Mouse (Mus musculus) kidney, adult 11 months (tissue): ENCODE measurements around the gene Maml3.
A peak's percentile ranks its signal among the peaks of the same experiment; 100 is the strongest.

ENCODE experiments used
- DNase-seq: peaks from one replicate; pipeline ENCODE4 v3.0.0; 2022

The Maml3 gene

DNA sequence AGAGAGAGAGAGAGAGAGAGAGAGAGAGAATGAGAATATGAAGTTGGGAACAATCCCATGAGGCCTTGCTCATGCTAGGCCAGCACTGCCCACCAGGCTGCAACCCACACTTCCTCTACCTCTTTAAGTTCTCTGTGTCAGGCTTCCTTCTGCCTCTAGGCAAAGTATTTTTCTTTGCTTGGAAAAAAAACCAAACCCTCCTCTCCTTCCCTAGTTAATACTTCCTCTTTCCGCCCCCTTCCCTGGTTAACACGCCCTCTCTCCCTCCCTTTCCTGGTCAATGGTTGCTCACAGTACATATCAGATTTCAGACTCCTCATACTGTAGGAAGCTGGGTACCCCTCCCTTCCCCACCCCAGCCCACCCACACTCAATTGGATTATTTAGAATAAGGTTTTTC, 245.7 kb downstream of the Maml3 start:
- DNase-seq: no peak

GRCm38 (mm10) chr3:51854152-51854551, 250.7 kb downstream of the Maml3 start:
- no peak for DNase-seq

GRCm38 (mm10) chr3:51853610-51854009, 251.3 kb downstream of the Maml3 start:
- no peak for DNase-seq

DNA sequence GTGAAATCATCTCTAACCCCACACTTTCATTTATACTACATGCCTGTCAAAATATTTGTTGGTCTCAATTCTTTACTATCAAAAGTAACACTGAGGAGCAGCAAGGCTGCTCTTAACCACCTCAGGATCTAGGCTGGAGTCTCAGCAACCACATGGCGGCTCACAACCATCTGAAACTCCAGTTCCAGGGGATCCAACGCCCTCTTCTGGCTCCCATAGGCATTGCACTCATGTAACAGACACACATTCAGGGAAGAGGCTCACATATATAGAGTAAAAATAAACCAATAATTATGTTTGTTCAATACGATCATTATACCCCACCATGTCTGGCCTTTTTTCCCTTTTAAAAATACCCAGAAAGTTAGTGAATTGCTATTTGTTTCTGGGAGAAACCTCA, 252.2 kb downstream of the Maml3 start:
- DNase-seq: no peak

DNA sequence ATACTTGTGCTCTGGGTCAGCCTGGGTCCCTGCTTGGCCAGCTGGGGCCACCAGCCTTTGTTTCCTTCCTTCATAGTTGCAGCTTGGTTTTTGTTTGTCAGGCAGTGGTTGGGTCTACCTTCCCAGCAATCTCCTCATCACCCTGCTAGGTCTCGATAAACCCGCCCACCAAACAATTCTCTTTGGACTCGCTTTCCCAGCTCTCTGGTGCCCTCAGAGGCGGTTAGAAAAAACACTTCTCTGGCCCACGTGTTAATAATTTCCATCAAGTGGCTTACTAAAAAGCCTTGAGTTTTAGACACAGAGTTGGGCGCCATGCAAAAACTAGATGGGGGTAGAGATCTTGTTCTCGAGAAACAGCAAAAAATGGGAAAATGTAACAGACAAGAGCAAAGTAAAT, 253.3 kb downstream of the Maml3 start:
- DNase-seq: no peak

DNA sequence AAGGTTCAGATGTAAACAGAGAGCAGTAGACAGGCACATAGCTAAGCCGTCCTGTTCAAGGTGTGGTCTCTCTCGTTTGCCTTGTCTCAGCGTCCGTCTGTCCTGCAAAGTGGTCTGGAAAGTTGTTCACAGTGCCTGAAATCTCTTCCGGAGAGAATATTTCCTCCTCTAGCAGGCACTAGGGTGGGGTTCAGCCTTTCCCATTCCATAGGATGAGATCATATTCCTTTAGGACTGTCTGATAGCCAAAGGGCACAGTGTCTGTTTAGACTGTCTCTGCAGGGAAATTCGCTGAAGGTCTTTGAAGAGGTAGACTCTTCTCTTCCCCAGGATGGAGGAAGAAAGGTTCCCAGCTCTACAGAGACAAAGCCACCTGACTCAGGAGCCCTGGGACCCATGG, 255.4 kb downstream of the Maml3 start:
- no peak for DNase-seq

- DNase-seq: no peak
Observed at GRCm38 (mm10) chr3:51847262-51847661, 257.6 kb downstream of the Maml3 start.

- DNase-seq: no peak
Observed at GRCm38 (mm10) chr3:51844255-51844654, 260.6 kb downstream of the Maml3 start.

DNA sequence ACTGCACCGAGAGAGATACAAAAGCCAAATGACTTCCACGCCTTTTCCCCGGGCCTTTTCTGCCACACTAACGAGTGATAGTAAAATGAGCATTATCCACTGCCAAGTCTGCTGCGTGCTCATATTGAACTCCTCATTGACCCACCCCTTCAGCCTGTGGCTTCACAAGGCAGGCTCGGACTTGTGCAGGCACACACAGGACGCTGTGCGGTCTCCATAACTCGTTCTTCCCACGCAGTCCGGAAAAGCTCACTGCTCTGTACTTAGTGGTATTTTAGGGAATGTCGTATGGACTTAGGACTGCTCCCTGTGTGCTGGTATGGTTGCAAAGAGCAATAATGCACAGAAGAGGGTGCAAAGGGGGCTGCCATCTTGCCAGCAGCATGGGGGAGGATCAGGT, 262.7 kb downstream of the Maml3 start:
- DNase-seq: no peak

DNA sequence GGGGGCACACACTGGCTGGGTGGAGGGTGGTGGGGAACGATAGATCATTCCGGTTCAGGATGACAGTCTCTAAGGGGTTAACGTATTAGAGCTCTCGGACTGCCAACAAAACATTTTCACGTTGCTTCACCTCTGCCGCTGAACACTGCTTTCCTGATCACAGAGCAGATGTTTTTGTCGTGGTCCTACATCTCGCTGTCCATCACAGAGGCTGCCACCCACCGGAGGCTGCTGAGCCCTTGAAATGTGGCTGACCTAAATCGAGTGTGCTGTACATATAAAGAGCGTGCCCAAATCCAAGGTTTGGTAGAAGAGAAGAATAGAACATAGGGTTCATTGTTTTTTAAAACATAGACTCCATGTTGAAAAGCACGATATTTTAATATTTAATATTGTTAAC, 263.3 kb downstream of the Maml3 start:
- DNase-seq: no peak

DNA sequence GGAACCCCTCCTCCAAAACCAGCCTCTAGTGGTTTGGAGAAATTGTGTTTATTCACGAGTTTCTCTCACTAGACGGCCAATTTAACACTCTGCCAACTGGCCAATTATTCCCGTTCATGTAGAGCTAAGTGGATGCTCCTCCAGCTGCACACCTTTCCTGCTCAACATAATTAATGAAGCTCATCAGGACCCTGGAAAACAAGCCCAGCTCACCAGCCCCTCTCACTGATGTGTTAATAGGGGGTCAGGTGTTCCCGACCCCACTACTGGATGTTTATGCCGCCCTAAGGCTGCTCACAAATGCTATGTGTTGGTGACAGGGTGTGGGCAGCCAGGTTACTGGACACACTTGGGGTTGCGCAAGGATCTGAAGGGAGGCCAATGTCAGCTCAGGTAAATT, 263.7 kb downstream of the Maml3 start:
- no peak for DNase-seq

- DNase-seq: no peak
Observed at GRCm38 (mm10) chr3:51840095-51840805, 264.6 kb downstream of the Maml3 start.

DNA sequence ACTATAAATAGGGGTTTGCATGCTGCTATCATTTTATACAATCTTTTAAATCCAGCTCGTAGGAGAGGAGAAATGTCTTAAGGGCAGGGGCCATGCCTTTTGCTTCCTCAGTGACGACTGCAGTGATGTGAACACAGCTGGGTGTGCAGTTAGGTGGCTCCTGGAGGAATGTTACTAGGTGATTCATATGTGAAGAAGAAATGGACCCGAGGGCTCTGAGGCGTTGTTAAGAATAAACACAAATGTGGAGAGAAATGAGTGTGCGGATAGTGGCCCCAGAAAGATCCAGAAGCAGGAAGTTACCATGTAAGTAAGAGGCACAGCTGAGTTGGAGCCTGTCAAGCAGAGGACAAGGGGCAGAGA, 265.5 kb downstream of the Maml3 start:
- no peak for DNase-seq

GRCm38 (mm10) chr3:51838696-51839352, 266.1 kb downstream of the Maml3 start:
- no peak for DNase-seq

DNA sequence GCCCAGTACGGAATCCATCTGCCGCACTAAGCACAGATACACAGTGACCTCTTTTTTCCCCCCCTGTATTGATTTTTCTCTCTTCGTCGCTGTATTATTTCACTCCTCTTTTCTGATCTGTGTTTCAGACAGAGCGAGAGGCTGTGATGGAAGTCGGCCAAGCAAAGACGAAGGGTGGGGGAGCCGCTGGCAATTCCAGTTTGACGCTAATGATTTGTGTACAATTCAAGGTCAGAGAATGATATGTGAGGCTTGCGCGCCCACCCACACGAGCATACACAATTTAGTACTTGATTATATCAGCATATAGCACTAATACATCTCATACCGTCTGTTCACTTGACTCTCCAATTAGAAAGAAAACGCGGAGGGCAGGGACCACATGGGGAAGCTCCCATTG, 271.9 kb downstream of the Maml3 start:
- DNase-seq: no peak

- peak; percentile 13 for DNase-seq
Observed at GRCm38 (mm10) chr3:51830821-51831429, 274.0 kb downstream of the Maml3 start.

DNA sequence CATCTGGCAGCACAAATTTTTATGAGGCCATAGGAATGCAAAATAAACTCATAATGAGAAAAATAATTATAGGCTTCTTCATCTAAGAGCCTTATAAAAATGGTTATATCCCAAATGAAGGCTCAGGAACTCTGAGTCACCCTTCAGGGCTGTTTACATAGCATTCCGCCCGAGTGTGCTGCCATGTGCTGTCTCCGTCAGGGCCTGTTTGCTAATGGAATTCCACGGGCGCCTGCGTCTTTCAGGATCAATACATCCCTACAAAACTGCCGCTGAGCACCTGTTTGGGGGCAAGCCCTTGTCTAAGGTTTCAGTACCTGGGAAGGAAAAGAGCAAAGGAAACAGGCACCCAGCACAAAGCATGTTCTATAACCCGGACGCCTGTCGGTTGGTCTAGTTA, 279.3 kb downstream of the Maml3 start:
- no peak for DNase-seq

GRCm38 (mm10) chr3:51824506-51824905, 280.4 kb downstream of the Maml3 start:
- no peak for DNase-seq

DNA sequence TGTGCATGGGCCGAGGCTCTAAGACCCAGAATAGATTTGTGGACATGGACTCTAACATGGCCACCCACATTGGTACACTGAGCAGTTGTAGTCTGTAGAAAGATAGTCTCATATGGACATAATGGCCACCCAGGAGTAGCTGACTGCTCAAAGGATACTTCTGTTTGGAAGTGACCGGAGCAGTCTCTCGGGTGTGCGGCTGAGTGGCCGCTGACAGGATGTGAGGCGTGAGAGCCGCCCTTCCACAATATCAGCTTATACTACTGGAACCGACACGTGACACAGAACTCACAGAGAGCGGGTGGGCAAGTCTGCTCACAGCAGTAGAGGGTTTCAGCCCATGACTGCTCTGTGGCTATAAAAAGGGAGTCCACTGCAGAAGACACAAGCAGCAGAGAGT, 283.3 kb downstream of the Maml3 start:
- no peak for DNase-seq

DNA sequence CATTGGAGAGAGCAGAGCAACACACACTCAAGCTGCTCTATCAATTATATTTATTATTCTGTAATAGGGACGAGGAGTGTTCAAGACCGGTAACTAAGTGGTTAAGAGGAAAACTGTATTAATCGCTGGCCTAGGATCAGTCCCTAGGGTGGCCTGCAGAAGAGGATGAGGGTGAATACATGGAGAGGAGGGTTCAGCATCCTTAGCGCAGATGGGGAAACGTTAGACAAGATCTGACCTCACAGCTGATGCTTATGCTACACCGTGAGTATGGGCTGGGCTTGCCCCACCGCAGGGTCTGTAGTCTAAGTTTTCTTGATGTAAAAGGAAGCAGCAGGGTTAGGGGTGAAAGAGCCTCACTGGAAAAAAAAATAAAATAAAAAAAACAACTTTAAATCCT, 285.8 kb downstream of the Maml3 start:
- no peak for DNase-seq

DNA sequence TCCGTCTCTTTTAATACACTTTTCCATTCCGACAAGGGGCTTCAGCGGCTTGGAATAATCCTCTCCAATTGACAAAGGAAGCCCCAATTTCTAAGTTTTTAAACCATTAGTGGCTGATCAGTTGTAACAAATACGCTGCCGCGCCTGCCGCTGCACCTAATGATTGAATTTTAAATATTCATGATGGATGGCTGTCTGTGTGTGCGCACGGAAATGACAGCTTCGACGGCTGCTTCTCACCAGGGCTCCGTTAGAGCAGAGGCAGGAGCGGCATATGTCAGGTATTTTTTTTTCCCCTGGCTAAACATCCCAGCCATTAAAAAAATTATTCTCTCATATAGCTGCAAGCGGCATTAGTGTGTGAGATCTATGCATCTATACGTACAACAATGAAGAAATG, 287.0 kb downstream of the Maml3 start:
- DNase-seq: no peak

DNA sequence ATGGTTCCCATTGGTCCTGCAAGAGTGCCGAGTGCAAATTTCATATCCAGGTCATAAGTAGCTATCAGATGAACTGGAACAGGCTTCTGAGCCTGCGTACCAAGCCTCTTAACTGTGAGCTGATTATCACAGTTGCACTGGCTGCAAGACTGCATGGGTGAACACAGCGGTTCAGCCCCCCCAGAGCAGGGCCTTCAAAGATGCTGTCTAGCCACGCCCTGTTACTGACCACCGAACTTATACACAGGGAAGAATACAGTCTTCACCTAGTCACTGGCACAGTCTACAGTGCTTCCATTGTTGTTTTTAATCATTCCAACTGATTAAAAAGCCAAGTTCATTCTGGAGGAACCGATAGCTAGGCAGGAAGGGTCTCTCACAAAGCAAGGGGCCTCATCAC, 287.5 kb downstream of the Maml3 start:
- no peak for DNase-seq

GRCm38 (mm10) chr3:51816517-51817285, 288.2 kb downstream of the Maml3 start:
- no peak for DNase-seq

DNA sequence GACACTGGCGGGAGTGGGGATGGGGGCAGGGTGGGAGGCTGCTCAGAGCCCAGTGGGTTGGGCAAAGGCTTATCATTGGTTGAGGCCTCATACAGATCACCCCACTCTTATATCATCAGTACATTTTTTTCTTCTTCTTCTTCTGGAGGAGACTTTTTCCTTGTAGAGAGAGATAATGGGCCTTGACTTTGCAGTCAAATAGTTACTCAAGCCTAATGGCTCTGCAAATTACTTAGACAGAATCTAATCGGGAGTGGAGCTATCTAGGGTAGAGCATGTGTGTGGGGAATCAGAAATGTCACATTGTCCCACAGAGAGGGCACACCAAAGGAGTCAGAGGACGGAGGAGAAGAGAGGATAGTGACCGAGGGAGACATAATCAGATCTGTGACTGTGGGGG, 290.8 kb downstream of the Maml3 start:
- DNase-seq: no peak
